Mouse (Mus musculus): ENCODE results near the gene Gdpd3. TPM values are rescaled to one million over a fixed set of nuclear protein-coding genes. Genes with fewer than 3 reads are reported as not detected.

Gdpd3 gene
- total and polyA plus RNA-seq, 3 experiments, result 1.3 to 1.6 (median 1.5) TPM

DNA sequence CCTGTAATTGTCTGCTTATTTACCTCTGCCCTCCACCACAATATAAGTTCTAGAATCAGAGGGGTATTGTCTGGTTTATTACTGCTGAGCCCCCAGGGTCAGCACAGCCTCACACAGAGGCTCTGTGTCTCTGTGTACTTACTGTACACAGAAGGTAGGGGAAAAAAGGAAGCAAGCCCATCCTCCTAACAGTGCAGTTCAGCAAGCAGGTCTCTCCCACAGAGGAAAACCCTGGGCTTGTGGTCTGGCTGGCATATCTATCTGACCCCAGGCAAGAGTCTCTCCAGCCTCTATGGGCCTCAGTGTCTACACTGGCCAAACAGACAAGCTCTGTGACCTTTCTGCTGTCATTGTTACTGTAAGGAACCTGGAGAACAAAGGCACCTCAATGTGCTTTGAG, 37.6 kb downstream of the Gdpd3 start:
- H3K9ac ChIP-seq (ENCODE audit: insufficient read depth, low read depth), result no peak overlapping the region
- dilution Hi-C loops (cut with MboI; ENCODE audit: extremely low pct_ligation_motif_present, extremely low pct_unique_long_range_greater_than_20kb, low sequenced_read_pairs) (no loop called here), in situ Hi-C loops (cut with MboI; ENCODE audit: low pct_ligation_motif_present, low pct_unique_long_range_greater_than_20kb, low sequenced_read_pairs) (no loop called here)
- DNase-seq (ENCODE audit: extremely low read depth), result no peak
- H3K4me1 ChIP-seq (ENCODE audit: control insufficient read depth in 1 of 2, insufficient read depth in 2 of 2), result peaks cover 0 to 17% of the 10 kb centered on the region in 2 experiments; a peak in 2 of 4 replicates
- H3K27ac ChIP-seq (ENCODE audit: insufficient read depth, low read depth), result no peak overlapping the region
- H3K79me2 ChIP-seq (replicated peaks; ENCODE audit: control insufficient read depth, extremely low read depth, insufficient read depth, poor library complexity, severe bottlenecking), result peaks cover 1% of the 10 kb centered on the region; the same call in 1 of the 2 replicates
- H3K27me3 ChIP-seq (replicated peaks), result no peaks in the 10 kb centered on the region
- H3K4me2 ChIP-seq (ENCODE audit: insufficient read depth, low read depth, poor library complexity, severe bottlenecking), result no peak overlapping the region
- no peaks in the 10 kb centered on the region for H3K9me3 ChIP-seq (replicated peaks; ENCODE audit: low read length)
- peaks cover 0 to 4% of the 10 kb centered on the region in 2 experiments for H3K36me3 ChIP-seq (replicated peaks in 1 of 2; ENCODE audit: control insufficient read depth in 1 of 2, insufficient read depth in 1 of 2, low read length in 1 of 2)
- TF ChIP-seq RCOR1 (conservative IDR thresholded peaks at IDR 0.05; ENCODE audit: low read depth, low read length) (no peak), CTCF (conservative IDR thresholded peaks at IDR 0.05 in 1 of 2, IDR thresholded peaks at IDR 0.05 in 1 of 2; ENCODE audit: low read depth in 2 of 2, low read length in 2 of 2) (no peak), TBP (conservative IDR thresholded peaks at IDR 0.05; ENCODE audit: low read depth, low read length) (no peak), JUND (conservative IDR thresholded peaks at IDR 0.05; ENCODE audit: low read depth, low read length) (no peak), EP300 (IDR thresholded peaks at IDR 0.05; ENCODE audit: low read length) (no peak), ELF1 (IDR thresholded peaks at IDR 0.05; ENCODE audit: low read depth, low read length) (no peak), JUN (IDR thresholded peaks at IDR 0.05; ENCODE audit: insufficient read depth, low read depth, low read length) (no peak), ZKSCAN1 (IDR thresholded peaks at IDR 0.05; ENCODE audit: borderline replicate concordance, low read depth, low read length) (no peak), SMC3 (IDR thresholded peaks at IDR 0.05; ENCODE audit: low read depth, low read length) (no peak), POLR2AphosphoS2 (IDR thresholded peaks at IDR 0.05; ENCODE audit: low read depth, low read length) (no peak), MAFK (IDR thresholded peaks at IDR 0.05; ENCODE audit: insufficient replicate concordance, low read length) (no peak), MAZ (IDR thresholded peaks at IDR 0.05; ENCODE audit: low read depth, low read length) (no peak), BHLHE40 (IDR thresholded peaks at IDR 0.05; ENCODE audit: low read depth, low read length) (no peak), NELFE (IDR thresholded peaks at IDR 0.05; ENCODE audit: low read depth, low read length) (no peak), E2F4 (IDR thresholded peaks at IDR 0.05; ENCODE audit: insufficient replicate concordance, low read depth, low read length) (no peak), CHD1 (IDR thresholded peaks at IDR 0.05; ENCODE audit: low read depth, low read length) (no peak), HCFC1 (IDR thresholded peaks at IDR 0.05; ENCODE audit: low read depth, low read length) (no peak), GABPA (IDR thresholded peaks at IDR 0.05; ENCODE audit: insufficient replicate concordance, low read depth, low read length) (no peak)
- H3K4me3 ChIP-seq (replicated peaks in 1 of 3; ENCODE audit: low read depth in 2 of 3, low read length in 2 of 3, poor library complexity in 1 of 3), result no peak overlapping the region

DNA sequence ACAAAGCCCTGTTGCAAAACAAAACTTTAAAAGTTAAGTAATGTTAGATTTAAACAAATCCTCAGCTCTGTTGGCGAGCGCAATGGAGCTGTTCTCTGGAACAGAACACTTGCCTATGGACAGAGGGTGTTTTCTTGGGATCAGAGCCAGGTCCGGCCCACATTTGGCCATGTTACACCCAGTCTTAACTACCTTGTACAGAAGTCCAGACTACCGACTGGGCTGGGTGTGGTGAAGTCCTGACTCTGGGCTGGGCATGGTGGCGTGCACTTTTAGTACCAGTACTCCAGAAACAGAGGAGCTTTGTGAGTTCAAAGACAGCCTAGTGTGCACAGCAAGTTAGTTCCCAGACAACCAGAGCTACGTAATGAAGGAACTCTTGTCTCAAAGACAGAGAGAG, 40.8 kb downstream of the Gdpd3 start:
- no peak overlapping the region for H3K4me2 ChIP-seq (ENCODE audit: insufficient read depth, low read depth, poor library complexity, severe bottlenecking)
- peaks cover 0 to 14% of the 10 kb centered on the region in 2 experiments; a peak in 2 of 4 replicates for H3K4me1 ChIP-seq (ENCODE audit: control insufficient read depth in 1 of 2, insufficient read depth in 2 of 2)
- no peak overlapping the region for H3K27ac ChIP-seq (ENCODE audit: insufficient read depth, low read depth)
- DNase-seq (ENCODE audit: extremely low read depth), result no peak
- peaks cover 0 to 4% of the 10 kb centered on the region in 2 experiments for H3K36me3 ChIP-seq (replicated peaks in 1 of 2; ENCODE audit: control insufficient read depth in 1 of 2, insufficient read depth in 1 of 2, low read length in 1 of 2)
- in situ Hi-C loops (cut with MboI; ENCODE audit: low pct_ligation_motif_present, low pct_unique_long_range_greater_than_20kb, low sequenced_read_pairs) (no loop called here), dilution Hi-C loops (cut with MboI; ENCODE audit: extremely low pct_ligation_motif_present, extremely low pct_unique_long_range_greater_than_20kb, low sequenced_read_pairs) (no loop called here)
- no peak for TF ChIP-seq USF1 (IDR thresholded peaks at IDR 0.05; ENCODE audit: low read depth, low read length)
- no peak for TF ChIP-seq POLR2AphosphoS2 (IDR thresholded peaks at IDR 0.05; ENCODE audit: low read depth, low read length)
- TF ChIP-seq TBP (conservative IDR thresholded peaks at IDR 0.05; ENCODE audit: low read depth, low read length), result no peak
- no peak for TF ChIP-seq GABPA (IDR thresholded peaks at IDR 0.05; ENCODE audit: insufficient replicate concordance, low read depth, low read length)
- no peak for TF ChIP-seq CHD2 (IDR thresholded peaks at IDR 0.05; ENCODE audit: low read length)
- no peak for TF ChIP-seq PAX5 (IDR thresholded peaks at IDR 0.05; ENCODE audit: low read length)
- no peak for TF ChIP-seq ZNF384 (IDR thresholded peaks at IDR 0.05; ENCODE audit: low read depth, low read length)
- no peak for TF ChIP-seq MEF2A (IDR thresholded peaks at IDR 0.05; ENCODE audit: borderline replicate concordance, low read depth, low read length)
- TF ChIP-seq JUN (IDR thresholded peaks at IDR 0.05; ENCODE audit: insufficient read depth, low read depth, low read length), result no peak
- no peak for TF ChIP-seq ZC3H11A (IDR thresholded peaks at IDR 0.05; ENCODE audit: low read depth, low read length)
- TF ChIP-seq RCOR1 (conservative IDR thresholded peaks at IDR 0.05; ENCODE audit: low read depth, low read length), result no peak
- no peak for TF ChIP-seq CTCF (conservative IDR thresholded peaks at IDR 0.05 in 1 of 2, IDR thresholded peaks at IDR 0.05 in 1 of 2; ENCODE audit: low read depth in 2 of 2, low read length in 2 of 2)
- no peak for TF ChIP-seq POLR2A (IDR thresholded peaks at IDR 0.05; ENCODE audit: low read depth, low read length)
- no peak for TF ChIP-seq MXI1 (IDR thresholded peaks at IDR 0.05; ENCODE audit: low read depth, low read length)
- no peak for TF ChIP-seq RAD21 (IDR thresholded peaks at IDR 0.05; ENCODE audit: low read depth, low read length)
- no peaks in the 10 kb centered on the region for H3K27me3 ChIP-seq (replicated peaks)
- H3K9ac ChIP-seq (ENCODE audit: insufficient read depth, low read depth), result no peak overlapping the region
- H3K9me3 ChIP-seq (replicated peaks; ENCODE audit: low read length), result peaks cover 4% of the 10 kb centered on the region
- H3K4me3 ChIP-seq (replicated peaks in 1 of 3; ENCODE audit: low read depth in 2 of 3, low read length in 2 of 3, poor library complexity in 1 of 3), result no peak overlapping the region
- no peaks in the 10 kb centered on the region for H3K79me2 ChIP-seq (replicated peaks; ENCODE audit: control insufficient read depth, extremely low read depth, insufficient read depth, poor library complexity, severe bottlenecking)

All from CH12.LX (cell line).